Mouse (Mus musculus): ENCODE data around the gene Ifngr2.
A peak's percentile ranks its signal among the peaks of the same experiment; 100 is the strongest.

Ifngr2 gene

DNA sequence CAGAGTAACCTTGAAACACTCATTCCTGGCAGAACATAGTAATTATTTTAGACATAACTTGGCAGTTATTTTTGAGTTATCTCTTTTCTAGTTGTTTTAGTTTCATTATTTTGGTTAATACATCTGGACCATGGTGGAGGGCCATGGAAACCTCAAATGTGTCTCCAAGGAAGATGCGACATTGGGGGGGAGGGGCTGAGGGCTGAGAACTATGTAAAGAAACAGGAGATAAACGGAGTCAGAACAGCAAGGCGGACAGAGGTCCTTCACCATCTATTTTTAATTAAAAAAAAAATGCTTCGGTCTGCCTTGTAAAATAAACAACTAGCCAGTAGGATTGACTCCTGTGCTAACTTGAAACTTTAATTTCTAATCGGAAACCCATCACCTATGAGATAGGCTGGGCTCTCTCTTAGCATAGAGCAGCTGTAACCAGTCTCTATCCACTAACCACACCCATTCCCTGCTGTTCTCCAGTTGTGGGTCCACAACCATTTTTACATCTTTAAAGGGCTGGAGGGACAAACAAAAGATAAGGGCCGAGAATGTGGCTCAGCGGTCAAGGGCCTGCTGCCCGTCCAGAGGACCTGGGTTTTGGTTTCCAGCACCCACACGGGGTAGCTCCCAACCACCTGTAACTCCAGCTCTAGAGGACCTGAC is 18.6 kb downstream of the Ifngr2 start:
- no peak for DNase-seq (ENCODE audit: low read depth, low spot score)

DNA sequence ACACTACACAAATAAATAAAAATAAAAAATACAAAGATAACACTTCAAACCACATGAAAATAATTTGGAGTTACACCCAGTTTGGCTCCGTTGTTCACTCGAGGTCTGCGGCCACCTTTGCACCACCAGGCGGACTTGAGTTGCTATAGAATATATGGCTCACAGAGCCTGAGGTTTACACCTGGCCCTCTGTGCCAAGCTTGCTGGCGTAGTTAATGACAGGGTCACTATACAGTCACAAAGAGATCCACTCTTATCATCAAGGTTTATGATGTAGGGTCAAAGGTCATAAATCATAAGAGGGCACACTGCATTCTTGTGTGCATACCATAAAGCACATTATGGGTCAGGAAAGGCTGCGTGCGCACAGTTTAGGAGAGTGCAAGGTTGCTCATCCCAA is 19.1 kb downstream of the Ifngr2 start:
- DNase-seq (ENCODE audit: low read depth, low spot score), result no peak

DNA sequence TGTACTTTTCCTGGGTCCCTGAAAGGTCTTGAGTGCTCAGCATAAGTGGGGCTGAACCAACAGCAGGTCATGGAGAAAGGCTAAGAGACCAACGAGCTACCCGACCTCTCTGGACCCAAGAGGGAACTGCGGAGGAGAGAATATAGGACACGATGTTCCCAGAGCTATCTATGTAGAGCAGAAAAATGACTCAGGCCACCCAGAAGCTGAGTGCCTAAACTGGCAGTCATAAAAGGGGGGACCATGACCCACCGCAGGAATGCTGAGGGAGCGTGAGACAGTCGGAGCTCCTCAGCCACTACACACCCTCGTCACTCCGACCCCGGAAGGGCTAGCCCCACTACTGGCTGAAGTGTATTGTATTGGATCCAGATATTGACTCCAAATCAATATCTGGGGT is 22.1 kb downstream of the Ifngr2 start:
- no peak for DNase-seq (ENCODE audit: low read depth, low spot score)

DNA sequence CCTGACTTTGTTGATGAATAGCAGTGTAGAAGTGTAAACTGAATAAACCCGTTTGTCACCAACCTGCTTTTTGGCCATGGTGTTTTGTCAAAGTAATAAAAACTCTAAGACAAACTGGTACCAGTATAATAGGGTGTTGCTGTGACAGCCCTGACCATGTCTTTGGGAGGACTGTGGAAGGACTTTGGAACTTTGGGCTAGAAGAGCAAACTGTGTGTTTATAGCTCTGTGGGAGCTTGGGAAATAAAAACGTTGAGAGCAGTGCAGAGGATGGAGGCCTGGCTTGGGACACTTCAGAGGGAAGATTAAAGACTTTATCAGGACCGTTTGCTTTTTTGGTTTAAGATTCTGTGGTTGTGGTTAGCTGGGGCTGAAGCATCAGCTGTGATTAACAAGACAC is 24.2 kb downstream of the Ifngr2 start:
- DNase-seq (ENCODE audit: low read depth, low spot score), result no peak

DNA sequence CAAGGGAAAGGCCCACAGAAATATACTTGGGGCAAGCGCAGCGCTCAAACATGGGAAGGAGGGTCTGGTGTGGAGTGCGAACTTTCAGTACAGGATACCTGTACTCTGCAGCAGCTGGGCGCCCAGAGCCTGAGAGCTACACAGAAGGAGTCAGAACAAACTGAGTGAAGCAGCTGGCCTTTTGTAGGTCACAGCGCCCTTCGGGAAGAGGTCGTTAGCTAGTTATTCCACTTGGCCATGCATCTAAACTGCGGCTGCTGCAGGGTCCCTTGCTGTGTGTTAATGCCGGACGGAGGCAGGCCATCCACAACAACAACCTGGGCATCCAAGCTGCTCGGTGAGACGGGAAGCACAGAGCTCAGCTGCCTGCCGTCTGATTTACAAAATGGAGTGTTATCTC is 28.3 kb downstream of the Ifngr2 start:
- no peak for DNase-seq (ENCODE audit: low read depth, low spot score)

DNA sequence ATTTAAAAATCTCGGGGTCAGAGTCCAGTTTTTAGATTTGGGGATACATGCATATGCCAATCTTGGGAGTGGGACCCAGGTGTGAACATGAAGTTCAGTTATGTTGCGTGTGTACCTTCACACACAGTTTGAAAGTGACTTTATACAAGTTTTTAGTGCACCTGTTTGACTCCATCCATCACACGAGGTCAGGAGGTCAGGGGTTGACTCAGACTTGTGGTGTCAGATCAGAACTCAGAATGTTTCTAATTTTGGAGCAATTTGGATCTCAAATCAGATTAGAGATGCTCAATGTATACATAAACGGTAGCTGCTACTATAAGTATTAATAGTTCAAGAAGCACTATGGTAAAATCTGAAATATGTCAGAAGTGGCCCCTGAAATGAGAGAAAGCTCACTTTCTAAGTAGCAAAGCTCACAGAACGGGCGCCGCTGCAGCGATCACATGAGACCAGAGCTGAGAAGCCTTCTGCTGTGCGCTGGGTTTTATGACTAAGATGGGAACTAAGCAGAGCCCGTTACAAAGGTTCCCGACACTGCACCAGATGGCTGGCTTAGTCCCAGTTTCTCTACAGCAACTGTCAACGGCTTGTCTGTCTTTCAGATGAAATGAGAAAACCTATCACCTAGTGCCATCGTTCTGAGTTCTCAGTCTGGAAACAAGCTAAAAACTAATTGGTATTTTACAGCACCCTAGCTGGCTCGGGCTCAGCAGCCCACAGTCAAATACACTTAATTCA is 32.3 kb downstream of the Ifngr2 start:
- peak; percentile 46 for DNase-seq (ENCODE audit: low read depth, low spot score)

DNA sequence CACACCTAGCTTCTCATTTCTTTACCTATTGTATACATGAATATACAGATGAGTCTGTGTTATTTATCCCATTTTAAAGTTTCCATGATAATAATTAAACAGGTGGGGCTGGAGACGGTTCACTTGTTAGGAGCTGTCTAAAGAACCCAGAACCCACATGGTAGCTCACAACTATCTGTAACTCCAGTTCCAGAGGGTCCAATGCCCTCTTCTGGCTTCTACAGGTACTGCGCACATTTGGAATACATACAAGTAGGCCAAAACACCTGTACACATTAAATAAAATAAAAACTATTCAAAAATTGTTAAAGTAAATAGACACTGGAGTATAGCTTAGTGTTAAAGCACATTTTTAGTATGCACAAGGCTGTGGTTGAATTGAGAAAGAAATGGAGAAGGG is 35.4 kb downstream of the Ifngr2 start:
- no peak for DNase-seq (ENCODE audit: low read depth, low spot score)

DNA sequence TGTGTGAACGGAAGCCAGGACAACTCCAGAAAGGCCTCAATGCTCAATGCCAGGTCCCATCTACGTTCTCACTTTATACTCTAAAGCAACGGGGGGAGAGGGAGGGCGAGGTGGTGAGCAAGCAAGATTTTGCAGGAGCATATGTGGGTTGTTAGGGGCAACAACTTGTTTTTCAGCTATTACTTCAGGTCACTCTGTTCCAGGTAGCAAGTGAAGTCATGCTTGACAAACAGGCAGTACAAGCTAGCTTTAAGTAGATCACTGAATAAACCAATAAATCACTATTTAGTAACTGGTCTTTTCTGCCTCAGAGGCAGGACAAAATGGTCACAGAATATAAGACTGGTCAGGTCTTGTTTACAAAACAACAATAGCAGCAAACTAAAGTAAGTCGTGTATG is 38.7 kb downstream of the Ifngr2 start:
- no peak for DNase-seq (ENCODE audit: low read depth, low spot score)

DNA sequence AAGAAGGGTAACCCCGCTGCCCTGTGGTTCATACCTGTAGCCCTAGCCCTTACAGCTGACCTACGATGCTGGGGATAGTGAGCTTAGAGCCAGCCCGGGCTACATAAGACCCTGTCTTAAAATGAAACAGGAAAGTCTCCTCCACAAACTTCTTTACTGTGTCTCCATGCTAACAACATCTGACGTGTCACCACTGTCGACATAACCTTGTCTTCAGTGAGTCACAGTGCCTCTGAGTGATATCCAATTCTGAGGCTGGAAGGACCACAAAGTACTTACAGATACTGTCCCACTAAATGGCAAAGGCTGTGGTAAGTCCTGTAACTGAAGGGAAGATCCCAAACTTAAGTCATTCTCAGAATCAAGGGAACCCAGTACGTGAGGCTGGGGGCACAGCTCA is 39.4 kb downstream of the Ifngr2 start:
- DNase-seq (ENCODE audit: low read depth, low spot score), result no peak

DNA sequence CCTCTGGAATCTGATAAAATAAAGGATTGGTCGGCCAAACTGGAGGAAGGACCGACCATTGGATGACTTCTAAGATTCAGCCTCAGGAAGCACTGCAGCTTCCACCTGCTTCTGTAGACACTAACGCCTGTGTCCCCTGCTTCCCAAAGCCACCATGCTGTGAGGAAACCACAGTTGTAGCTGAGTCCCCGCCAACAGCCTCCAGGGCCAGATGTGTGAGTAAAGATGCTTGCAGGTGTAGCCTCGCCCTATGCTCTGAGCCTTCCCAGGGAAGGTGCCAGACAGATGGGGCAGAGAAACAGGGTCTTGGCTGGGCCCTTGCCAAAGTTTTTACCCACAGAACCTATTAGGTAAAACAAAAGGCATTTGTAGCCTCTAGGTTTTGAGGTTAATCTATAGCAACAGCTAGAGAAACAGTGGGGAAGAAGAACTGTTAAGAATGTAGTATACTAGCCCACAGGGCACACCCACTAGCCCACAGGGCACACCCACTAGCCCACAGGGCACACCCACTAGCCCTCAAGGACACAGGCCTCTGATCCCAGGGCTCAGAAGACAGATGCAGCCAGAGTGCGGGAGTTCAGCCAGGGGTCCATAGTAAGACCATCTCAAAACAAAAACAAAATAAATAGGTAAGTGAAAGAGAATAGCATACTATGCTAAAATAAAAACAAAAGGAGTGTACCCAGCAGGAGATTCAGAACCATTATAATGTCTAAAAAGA is 41.0 kb downstream of the Ifngr2 start:
- DNase-seq (ENCODE audit: low read depth, low spot score), result no peak

DNA sequence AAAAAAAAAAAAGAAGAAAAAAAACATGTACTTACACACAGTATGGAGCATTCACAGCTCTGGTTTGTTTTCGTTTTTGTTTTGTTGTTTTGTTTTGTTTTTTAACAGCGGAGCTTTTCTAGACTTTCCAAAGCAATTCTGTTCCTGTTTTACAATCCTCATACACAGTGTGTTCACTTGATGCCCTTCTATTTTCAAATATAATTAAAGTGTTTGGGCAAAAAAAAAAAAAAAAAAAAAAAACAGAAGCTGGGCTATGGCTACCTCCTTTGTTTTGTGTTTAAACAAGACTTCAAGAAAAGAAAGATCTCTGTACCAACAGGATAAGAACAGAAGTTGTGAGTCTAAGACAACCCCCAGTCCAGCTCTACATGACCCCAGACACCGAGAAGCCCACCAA is 41.8 kb downstream of the Ifngr2 start:
- DNase-seq (ENCODE audit: low read depth, low spot score), result no peak

DNA sequence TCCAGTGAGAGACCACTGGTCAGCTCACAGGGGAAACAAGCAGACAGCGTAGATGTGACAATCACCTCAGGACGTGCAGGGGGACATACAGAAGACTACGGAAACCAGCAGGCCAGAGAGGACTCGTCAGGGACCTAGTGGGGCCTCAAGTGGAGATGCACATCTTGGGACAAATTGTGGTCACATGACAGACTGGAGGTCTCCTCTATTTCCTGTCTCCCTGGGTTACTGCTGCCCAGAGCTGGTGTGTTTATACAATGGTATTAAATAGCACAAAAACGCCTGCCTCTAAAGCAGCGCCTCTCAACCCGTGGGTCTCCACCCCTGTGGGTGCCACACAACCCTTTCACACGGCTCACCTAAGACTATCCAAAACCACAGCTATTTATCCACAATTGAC is 45.3 kb downstream of the Ifngr2 start:
- DNase-seq (ENCODE audit: low read depth, low spot score), result no peak

DNA sequence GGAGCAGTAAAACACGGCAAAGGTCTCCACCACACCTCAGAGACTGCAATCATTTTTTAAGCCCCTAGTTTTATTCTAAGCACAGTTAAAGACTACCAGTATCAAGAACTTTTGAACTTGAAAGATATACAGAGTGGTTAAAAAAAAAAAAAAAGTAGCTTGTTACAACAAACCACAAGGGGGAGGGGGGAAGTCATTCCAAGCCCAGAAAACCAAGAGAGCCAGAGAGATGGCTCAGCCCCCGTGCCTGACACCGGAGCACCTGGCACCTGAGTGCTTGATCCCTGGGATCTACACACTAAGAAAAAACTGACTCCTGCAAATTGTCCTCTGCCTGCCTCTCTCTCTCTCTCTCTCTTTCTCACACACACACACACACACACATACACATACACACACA is 46.4 kb downstream of the Ifngr2 start:
- no peak for DNase-seq (ENCODE audit: low read depth, low spot score)

DNA sequence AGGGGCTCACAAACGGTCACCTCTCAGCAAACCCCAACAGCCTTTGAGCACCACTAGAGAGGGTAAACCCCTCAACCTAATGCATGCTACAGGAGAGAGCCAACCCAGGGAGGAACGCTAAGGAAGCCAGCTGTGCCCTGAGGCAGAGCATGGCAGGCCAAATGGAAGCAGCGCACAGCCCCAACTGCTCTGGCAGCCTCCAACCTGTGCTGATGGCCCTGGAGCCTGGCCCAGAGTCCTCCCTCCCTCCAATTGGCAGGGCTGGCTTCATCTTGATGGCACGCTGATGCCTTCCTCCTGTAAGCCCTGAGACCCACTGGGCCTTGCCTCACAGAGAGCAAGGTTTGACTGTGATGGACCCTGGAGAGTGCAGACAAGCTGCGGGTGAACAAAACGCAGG is 48.2 kb downstream of the Ifngr2 start:
- DNase-seq (ENCODE audit: low read depth, low spot score), result no peak

DNA sequence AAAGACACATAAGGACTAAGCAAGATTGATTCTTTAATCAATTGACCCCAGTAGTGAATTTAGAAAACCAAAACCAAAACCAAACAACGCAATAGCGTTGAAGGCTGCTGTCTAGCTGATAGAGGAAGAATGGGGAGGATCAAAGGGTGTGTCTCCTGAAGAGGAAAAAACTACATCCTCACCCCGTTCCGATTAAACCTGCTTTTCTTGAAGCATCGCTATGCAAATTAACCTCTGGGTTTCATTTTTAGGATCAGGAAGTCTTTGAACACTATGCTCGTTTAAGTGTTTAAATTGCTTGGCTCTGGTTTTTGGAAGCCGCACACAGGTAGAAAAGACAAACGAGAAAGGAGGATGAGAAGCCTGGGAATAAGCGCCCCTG is 49.5 kb downstream of the Ifngr2 start:
- no peak for DNase-seq (ENCODE audit: low read depth, low spot score)

DNA sequence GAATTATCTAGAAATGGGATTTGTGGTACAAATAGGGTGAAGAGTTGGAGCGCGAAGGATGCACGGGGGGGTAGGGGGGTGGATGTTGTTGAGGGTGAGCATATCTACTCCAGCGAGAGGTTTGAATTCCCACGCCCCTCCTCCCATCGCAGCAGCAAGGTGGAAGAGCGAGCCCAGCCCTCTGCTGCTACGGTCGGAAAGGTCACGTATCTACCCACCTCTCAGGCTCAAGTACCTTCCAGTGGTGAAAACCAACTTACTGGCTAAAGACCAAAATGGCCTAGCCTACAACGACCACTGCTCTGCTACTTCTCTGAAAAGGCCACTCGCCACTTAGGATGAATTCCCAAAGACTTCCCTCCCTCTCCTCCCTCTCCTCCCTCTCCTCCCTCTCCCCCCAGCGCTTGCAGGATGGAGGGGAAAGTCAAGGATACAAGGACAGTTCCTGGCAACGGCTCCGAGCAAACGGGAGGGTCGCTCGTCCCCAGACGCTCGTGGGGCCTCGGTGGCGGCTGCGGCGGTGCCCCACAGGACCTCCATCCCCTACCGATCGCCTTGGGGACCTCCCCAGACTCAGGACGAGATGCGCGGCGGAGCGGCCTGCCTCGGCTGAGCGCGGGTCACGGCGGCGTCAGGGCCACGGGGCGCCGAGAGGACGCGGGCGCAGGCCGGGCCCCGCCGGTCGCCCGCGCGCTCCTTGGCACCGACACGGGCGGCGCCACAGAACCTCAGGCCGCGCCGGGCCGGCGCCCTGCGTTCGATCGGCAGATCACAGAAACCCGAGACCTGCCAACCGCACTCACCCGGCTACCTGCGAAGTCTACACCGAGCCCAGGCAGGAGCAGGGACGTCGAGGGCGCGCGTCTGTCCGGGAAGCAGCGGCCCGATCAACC is 50.2 kb downstream of the Ifngr2 start:
- DNase-seq (ENCODE audit: low read depth, low spot score), result no peak

DNA sequence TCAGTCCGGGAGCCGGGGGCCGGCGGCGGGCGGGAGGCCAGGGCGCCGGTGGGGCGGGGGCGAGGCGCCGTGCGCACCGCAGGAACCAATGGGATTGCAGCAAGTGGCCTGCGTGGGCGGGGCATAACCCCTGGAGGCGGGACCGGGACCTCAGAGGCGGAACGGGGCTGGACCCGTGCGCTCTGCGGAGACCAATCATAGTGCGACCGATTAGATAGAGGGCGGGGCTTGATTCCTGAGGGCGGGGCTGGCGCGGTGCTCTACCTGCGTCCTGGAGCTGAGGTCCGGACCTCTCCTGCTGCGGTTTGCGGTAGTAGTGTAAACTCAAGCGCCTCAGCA is 50.8 kb downstream of the Ifngr2 start, which contains the start of gene Tmem50b:
TSS of gene Tmem50b (minus strand) at position 129 of the 339 bp plus-strand sequence.
- DNase-seq (ENCODE audit: low read depth, low spot score), result peak; percentile 95

DNA sequence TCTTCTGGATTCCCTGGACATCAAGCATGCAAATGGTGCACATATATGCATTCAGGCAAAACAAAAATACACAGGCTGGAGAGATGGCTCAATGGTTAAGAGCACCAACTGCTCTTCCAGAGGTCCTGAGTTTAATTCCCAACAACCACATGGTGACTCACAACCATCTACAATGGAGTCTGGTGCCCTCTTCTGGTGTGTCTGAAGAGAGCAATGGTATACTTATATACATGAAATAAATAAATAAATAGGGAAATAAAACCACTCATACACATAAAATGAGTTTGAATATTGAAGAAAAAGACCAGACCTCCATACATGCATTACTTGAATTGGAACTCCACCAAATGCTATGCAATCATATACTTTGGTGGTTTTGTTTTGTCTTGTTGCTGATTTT is 52.4 kb downstream of the Ifngr2 start:
- no peak for DNase-seq (ENCODE audit: low read depth, low spot score)

DNA sequence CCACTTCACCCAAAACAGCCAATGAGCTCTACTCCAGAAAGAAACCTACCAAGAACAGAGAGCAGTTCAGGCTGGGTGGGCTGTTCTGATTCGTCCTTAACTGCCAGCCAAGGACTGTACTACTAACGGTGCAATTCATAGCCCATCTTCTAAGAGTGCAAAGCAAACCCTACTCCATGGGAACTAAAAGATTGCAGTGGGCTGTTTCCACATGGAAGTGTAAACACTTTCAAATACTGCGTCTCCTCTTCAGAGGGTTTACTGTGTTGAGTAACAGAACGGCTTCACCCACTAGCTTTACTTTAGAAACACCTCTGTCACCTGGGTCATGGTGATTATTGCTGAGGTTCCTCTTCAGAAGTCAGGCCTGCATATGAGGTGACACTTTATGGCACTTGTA is 54.2 kb downstream of the Ifngr2 start:
- no peak for DNase-seq (ENCODE audit: low read depth, low spot score)

DNA sequence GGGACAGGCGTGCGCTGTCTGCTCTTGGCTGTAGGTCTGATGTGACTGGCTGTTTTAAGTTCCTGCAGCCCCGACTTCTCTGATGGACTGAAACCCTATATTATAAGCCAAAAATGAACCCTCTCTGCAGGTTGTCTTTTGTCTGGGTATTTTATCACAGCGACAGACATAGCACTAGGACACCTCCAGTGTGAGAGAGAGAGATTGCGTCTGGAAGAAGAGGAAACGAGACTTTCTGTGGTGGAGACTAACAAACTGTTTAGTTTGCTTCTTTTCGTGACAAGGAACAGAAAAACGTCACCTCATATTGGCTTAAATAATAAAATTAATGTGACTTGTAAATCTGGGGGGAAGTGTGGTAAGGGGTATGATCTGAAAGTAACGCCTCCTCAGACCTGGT is 54.8 kb downstream of the Ifngr2 start:
- no peak for DNase-seq (ENCODE audit: low read depth, low spot score)

DNA sequence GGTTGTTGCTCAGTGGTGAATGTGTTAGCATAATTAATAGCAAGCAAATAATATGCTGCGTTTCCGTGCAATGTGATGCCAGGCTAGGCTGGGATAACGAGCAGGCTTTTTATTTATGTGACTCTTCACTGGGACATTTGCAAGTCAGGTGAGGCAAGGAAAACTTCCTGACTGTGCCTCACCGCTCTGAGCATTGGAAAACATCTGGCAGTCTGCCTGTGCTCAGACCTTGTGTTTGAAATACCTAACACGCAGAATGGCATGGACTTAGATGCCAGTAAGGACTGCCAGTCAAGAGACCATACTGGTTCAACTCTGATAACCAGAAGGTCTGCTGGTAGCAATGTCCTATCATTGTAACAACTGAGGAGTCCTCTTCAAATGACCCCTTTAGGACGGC is 58.3 kb downstream of the Ifngr2 start:
- no peak for DNase-seq (ENCODE audit: low read depth, low spot score)

DNA sequence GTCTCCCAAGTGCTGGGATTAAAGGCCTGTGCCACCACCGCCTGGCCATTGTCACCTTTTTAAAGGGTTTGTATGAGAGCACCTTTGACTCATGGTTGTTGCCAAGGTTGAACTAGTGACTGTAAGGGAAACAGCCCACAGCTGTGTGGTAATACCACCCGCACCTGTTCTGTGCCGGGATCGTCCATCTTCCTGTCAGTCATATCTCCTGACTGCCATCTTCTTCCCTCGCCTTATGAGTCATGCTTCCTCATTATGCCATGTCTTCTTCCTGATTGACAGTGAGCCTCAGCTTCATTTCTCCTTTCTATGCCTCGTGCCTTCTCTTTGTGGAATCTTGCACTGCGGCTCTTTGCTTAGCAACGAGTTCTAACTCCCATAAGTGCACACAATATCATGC is 60.1 kb downstream of the Ifngr2 start:
- DNase-seq (ENCODE audit: low read depth, low spot score), result no peak

Measured in telencephalon, adult 2 months (tissue).